Mouse (Mus musculus) right cerebral cortex, postnatal 25 days (tissue): ENCODE results near the gene Car2.

ENCODE experiments used
- DNase-seq: peaks from one replicate; pipeline ENCODE4 v3.0.0; 2022

Car2 gene

DNA sequence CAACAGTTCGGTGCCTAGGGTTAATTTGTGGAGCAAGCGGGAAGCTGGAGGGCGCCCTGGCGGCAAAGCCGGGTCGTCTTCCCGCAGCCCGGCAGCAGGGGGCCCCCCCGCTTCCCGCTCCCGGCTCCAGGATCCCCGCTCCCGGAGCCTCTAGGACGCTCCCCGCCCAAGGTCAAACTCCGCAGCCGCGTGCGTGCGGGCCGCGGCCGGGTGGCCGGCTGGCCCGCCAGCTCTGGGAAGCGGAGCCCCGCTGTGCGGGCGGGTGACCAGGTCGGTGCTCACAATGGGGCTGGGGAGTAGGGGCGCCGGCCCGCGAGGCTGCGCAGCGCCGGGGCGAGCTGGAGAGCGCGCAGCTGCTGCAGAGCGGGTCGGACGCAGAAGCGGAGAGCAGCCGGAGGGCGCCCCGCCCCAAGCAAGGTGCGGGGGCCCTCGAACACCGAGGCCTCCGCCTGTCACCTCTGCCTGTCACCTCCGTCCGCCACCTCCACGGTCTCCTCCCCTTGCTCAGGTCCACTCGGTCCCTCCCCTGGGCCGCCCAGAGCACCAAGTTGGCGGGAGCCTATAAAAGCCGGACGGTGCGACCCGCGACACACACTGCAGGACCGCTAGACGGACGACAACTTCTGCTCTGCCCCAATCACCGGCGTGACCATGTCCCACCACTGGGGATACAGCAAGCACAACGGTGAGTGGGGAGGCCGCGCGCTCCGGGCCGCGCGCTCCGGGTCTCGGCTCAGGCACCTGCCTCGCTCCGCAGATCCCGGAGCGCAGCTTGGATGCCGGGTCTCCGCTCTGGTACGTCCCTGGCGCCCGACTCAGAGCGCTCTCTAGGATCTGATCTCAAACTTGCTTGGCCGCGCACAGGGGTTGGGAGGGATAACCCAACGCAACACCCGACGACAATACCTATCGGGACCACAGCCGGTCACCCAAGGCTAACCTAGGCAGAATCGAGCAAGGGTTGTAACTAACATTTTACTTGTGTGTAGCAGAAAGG, at the start of gene Car2:
Gene Car2 (plus strand): TSS at position 172 of the 997 bp plus-strand sequence.
- peak; percentile 67 for DNase-seq

DNA sequence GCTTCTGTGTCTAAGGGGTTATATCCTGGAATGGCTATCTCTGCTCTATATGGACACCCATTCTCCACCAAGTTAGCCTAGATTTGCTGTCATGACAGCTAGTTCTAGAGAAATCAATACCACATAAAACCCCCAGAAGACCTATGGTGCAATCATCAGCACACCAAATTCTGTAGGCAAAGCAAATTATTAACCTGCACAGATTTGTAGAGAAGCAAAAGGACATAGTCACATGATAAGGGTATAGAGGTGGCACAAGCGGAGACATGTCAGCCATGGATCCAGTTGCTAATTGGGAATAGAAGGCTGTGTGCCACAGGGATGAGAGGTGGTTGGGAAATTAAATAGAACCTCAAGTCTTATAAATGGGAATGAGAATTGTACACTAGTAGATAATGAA, 47.1 kb upstream of the Car2 start:
- DNase-seq: no peak

DNA sequence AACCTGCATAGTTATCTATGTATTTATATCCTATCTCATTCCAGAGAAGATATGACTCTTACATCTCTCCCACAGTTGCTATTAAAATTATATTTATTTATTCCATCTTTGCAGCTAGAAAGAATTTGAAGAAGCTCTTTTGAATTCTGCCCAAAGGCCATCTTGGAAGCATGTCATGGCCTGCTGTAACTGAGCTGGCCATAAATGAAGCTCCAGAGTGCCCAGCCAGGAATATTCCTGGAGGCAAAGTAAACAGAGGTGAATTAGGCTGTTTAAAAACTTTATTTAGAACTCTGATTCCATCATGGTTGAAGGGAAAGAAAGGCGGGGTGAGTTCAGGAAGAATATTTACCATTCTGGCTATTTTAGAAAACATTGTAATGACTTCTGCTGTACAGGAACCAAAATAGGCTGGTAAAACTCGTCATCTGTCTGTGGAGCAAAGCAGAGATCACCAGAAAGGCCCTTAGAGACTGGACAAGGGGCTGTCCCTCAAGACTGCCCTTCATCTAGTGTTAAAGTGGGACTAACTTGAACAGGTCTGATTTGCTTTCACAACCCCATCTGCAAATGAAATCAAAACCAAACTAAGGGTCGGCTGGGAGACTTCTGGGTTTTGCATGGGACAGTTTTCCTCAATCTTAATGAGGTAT, 46.5 kb upstream of the Car2 start:
- no peak for DNase-seq

DNA sequence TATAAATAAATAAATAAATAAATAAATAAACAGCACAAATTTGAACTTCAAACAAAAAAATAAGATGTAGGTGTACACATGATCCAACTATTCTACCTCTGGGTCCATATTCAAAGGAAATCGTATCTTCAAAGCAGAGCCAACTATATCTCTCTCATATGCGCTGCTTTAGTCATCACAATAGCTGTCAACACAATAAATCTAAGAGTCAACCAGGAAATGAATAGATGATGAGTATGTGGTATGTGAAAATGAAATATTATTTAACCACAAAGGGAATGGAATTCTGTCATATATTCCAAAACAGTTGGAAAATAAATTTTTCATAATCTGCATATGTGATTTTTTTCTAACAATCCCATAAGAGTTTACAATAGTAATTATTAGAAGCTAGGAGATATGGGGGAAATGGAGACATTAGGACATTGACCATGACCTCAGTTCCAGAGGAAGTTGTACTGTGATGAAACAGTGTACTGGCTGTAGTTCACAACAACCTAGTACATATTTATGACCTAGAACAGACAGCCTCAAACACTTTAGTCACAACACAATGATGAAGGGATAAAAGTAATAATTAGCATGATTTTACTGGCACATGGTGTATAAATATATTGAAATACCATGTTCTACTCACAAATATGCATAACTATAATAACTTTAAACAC, 37.4 kb upstream of the Car2 start:
- DNase-seq: no peak

DNA sequence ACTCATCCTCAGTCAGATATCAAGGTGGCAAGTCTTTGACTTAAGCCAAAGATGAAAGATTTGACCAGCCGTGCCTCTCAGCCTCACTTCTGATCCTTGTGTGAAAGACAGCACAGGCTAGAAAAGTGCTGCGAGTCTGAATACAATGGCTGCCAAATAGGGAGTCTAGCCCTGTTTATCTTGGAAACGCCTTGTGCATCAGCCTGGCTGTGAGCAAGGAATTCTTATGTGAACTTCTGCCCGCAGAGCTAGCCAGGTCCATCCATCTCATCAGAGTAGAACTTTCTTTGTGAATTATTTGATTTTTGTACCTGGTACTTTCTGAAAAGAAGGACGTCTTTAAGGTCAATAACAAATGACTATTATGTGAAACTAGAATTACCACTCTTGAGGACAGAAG, 32.1 kb upstream of the Car2 start:
- no peak for DNase-seq

DNA sequence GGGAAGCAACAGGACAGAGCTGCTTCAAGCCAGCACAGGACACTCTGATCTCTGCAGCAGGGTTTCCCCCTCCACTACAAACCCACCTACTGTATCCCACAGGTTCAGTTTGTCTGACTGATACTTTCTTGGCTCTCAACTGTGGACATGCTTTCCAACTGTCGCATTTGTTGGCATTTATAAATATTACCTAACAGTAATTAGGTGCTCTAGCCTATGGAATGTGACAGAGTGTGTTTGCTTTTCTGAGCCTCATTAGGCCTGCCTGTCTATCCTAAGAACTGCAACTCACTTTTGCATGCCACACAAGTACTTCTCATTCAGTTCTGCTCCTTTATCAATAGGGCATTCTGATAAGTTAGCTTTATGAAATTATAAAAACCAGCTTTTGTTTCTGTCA, 31.6 kb upstream of the Car2 start:
- no peak for DNase-seq

DNA sequence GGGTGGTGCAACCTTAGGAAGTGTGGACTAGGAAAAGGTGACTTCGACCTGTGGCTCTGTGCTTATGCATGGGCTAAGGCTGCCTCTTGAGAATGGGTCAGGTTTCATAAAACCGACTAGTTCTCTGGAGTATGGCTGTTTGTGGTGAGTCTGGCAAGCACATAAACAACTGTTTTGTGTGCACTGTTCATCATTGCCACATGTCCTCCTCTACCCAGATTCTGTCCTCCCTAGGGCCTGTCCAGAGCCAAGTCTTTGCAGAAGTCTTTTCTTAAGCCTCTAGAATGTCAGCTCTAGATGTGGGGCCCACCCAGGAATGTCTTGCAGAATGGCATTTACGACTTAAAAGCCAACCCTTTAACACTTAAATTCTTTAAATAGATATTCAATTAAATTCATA, 28.2 kb upstream of the Car2 start:
- no peak for DNase-seq

DNA sequence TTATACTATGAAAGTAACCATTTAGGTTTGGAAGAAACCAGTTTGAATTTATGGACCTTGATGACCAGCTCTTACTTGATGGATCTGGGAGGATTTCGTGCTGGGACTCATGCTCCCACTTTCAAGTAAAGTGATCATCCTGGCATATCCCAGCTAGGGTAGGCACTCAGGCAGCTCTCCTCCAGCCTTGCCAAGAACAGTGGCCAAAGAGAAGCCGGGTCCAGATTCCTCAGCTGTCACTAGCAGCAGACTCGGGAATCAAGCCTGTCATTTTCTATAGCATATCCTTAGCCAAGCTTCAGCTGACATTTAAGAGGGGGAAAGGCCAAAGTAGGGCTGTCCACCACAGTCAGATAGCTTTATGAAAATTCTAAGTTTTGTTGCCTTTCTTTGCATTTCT, 25.8 kb upstream of the Car2 start:
- no peak for DNase-seq

DNA sequence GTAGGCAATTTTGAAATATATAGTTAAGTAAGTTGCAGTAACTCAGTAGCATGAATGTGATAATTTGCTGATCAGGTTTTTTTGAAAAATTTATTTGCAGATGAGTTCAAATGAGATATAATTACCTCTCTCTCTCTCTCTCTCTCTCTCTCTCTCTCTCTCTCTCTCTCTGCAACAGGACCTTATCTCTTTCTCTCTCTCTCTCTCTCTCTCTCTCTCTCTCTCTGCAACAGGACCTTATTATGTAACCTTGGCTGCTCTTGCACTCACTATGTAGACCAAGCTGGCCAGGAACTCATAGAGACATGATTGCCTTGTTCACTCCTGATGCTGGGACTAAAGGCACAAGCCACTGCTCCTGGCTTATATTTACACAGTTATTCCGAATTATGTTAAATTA, 24.9 kb upstream of the Car2 start:
- DNase-seq: no peak

DNA sequence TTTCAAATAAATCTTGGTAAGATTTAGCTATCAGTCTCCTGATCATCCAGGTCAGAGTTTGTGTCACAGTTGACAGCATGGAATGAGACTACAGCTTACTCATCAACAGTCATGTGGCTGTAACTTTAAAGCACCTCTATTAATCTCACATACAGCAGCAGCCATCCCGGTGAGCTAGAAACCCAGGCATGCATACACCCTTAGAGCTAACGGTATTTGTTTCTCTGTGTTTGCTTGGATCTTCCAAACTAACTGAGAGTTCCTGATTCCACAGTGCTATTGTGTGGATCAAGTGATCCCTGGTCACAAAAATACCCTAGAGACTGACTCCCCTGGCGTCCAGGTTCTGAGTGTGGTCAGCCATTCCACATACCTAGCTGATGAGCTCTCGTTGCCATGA, 24.3 kb upstream of the Car2 start:
- DNase-seq: no peak

DNA sequence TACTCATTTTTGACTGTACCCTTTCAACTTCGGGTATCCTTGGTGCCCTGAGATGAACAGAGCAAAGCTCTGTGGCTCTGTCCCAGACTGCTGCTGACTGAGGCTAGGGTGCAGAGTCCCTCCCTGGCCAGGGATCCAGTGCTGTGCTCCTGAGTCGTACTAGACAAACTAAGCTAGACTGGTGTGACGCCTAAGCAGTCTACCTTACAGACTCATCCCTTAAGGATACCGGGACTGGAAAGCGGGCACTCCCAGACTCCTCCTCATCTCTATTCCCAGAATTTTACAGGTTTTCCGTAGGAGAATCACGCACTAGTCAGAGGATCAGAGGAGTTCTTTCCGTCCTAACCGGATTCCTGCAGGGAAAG, 23.4 kb upstream of the Car2 start:
- DNase-seq: no peak

DNA sequence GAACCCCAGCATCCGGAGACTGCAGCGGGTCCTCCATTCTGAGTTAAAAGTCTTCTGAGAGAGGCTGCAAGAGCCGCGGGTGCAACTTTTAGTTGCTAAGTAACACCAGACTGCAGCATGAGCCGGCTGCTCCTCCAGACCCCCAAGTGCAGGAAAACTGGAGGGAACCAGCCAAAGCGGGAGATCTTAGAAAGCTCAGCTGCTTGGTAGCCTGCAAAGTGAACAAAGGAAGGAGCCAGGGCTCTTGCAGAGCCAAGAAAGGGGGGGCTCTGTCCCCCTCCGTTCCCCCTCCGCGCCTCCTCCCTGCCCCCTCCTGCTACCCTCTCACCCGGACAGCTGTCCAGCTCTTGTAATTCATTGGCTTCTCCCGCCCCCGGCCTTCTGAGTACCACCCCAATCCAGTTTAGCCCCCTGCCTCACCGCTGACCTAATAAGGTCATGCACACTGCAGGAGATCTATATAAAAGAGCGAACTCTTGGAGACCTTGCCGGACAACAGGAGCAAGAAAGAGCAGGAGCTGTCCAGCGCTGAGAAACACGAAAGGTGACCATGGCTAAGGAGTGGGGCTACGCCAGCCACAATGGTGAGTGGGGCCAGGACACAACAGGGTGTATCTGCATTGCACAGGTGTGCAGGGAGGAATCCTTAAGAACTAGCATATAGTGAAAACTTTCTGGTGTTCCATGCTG, 22.9 kb upstream of the Car2 start, which contains the start of gene Car3:
Gene Car3 (plus strand): TSS at position 491 of the 690 bp plus-strand sequence.
- no peak for DNase-seq

DNA sequence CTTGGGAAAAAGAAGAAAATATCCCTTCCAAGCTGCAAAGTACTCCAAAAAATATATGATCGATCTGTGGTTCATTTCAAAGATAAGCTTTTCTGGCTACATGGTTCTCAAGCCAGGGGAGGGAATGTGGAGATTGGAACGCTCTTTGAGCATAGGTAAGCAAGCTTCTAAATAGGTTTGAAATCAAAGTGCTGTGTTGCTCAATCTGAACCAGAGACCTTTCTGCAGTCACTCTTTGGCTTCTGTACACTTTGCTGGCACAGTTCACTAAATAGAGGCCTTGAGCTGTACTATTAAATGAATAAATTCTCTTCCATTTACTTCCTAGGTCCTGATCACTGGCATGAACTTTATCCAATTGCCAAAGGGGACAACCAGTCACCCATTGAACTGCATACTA, 22.2 kb upstream of the Car2 start:
- DNase-seq: no peak

DNA sequence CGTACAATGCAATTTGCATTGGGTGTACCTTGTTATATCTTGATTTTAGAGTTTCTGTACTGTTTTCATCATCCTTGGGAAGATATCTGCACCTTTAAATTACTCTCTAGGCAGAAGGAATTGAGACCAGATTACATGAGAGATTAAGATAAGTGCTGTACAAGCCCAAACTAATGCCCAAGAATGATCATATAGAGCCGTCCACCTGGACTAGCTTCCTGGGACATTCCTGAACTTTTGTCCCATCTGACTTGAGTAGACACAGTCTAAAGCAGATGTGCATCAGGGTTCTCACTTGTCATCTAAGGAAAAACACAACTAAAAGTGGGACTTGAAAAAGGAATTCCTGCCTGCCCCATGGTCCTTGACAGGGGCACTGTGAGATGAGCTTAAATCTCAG, 20.1 kb upstream of the Car2 start:
- no peak for DNase-seq

DNA sequence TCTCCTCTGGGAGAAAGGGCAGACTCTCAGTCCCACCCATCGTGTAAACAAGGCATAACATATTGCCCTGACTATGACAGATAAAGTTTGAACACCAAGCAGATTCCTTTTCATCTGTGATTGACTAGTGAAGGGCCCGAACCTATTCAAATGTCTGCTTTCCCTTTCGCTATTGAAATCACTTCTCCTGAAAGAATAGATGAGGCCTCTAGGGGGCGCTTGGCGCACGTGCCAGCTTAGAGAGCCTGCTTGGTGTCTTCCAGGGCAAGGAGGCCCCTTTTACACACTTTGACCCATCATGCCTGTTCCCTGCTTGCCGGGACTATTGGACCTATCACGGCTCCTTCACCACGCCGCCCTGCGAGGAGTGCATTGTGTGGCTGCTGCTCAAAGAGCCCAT, 16.3 kb upstream of the Car2 start:
- DNase-seq: peak; percentile 31

DNA sequence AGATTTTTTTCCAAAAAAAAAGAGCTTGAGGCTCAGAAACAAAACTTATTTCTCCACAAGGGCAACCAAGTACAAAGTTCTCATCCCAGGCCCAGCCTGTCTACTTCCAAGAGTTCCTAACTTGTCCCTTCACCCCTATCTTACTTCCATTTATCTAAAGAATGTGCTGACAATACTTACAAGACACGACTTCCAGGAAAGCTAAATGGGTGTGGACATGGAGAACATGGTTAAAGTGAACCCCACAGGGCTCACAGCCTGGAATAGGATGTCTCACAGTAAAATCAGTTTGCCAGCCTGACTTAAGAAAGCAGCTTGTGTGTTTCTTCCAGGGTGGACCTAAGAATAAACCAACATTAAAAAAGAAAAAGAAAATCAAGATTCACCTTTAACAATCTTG, 15.5 kb upstream of the Car2 start:
- no peak for DNase-seq

DNA sequence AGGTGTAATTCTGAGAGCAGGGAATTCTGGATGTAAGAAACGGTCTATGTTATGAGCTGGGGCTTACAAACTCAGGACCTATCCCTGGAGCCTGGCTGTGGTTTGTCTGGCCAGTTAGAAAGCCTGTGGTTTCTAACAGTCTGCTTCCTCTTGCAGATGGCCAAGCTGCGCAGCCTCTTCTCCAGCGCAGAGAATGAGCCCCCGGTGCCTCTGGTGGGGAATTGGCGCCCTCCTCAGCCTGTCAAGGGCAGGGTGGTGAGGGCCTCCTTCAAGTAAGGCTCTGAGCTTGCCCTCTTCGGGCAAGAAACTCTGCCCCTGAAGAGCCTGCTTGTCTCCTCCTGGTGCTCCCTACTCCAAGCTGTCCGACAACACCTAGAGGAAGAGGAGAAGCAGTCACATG, 14.7 kb upstream of the Car2 start:
- DNase-seq: no peak

DNA sequence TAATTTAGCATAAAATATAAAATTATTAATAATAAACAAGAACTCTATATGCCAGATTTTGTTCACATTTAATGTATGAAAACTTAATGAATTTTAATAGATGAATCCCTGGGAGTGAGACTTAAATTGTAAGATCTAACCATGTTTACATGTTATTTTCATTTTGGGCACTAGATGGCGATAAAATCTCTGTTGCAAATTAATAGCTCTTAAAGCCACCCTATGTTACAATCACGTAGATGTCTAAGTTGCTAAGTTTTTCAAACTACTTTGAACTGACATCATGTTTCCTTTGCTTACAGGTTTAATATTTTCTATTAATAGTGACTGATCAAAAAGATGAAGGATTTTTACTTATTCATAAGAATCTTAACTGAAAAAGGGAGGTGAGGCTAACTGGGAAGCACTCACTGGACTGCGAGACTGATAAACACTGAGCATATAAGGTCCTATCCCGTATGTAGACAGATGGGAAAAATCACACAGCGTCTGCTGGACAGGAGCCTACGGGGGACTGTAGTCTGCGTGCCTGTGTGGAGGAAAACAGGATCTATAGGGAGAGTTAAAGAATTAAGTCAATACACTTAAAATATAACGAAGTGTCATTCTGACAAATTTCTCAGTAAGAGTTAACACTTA, 11.6 kb upstream of the Car2 start:
- DNase-seq: no peak

DNA sequence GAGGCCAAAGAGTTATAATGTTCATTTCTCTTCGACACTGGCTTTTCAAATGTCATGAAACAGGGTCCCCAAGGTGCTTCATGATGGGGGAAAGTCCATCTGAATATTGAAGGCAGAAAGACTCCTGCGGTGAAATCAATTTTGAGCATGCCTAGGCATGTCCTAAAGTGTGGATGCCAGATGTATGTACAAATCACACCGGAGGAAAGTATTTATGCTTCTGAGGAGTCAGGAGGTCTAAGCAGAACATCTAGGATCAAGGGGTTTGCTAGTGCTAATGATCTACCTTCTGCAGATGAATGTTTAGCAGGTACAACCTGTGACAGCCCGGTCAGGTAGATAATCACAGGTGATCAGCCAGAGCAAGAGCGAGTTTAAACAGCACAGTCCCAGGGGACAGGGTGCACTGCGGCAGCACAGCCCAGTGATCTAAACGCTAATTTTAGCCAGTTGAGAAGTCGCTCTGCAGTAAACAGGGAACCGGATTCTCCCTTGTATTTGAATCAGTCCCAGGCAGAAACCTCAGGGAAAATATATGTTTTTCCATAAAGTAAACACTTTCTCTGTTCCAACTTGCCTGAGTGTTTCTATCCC, 9.7 kb upstream of the Car2 start:
- DNase-seq: no peak

DNA sequence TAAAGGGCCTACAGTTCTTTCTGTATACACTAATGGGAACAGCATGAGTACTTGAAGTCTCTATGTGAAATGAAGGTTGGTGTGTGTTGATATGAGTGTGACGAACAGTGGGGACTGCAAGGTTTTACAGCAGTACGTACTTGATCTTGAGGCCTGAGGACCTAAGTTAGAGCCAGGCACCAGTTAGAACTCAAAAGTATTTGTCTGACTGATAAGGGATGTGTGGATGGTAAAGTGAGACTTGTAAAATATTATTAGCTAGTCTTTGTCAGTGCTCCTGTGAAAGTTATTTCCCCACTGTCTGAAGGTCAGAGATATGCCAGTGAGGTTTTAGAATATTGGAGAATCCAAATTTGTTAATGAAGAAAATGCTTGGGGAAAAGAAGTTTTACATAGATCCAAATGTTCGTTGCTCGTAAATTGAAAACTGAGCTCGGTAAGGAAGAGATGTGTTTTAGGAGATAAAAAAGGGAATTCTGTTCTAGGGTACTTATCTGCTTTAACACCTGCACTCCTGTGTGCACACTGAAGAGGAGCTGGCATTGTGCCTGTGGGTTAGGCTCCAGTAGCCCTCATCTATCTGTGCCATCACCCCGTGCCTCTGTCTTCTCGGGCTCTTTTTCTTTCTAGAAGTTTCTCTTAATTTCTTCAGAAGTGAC, 8.7 kb upstream of the Car2 start:
- no peak for DNase-seq

DNA sequence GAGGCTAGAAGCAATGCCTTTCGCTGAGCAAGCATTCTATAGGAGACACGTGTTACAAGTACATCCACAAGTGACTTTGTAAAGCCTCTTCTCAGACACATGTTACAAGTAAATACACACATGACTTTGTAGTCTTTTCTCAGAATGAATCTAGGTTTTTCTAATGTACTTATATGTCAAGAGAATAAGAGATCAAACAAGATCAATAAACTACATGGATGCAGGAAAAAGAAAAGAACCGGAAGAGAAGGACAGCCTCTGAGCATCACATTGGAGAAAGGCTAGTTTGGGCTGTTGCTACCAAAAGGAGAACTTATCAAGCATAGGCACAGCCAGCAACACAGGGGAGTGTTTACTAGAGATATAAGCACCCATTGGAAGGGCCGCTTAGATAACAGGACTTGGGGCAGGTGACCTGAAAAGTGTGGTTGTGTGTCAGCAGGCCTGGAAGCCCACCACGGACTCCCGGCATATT, 7.3 kb upstream of the Car2 start:
- no peak for DNase-seq

DNA sequence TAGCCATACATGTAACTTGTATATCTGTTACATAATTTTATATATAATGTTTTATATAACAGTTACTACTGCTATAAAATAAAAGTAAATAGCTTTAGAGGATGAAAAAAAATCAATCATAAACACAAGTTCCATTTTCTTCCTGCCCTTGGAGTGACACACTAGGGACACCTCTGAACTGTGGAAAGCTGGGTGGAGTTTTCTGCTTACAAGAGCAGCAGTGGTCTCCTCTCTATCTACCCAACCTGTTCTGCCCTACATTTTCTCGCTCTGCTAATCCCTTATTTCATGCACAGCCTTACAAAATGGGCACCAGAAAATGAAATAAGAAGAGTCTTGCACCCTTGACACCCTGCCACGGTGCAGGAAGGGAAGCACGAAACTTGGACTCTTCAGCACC, 6.8 kb upstream of the Car2 start:
- no peak for DNase-seq
